Mouse (Mus musculus) hindbrain, embryonic 16.5 days (tissue): ENCODE data around the gene Oscp1. TPM values are rescaled to one million over a fixed set of nuclear protein-coding genes. Genes with fewer than 3 reads are reported as not detected.

Source experiments
- ATAC-seq: fragments of 200-750 bp; cut with Nextera tagmentation; 2 replicates; pipeline ENCODE4 v1.8.0; 2017; ENCODE audit warnings: moderate TSS enrichment, moderate library complexity
- H3K27ac ChIP-seq: fragments of 300-500 bp; sonication (generic); 2 replicates; pipeline ENCODE4 v1.5.1; 2014; ENCODE audit warnings: low read depth, mild to moderate bottlenecking, control low read depth, low read length, moderate library complexity
- H3K27me3 ChIP-seq: fragments of 300-500 bp; sonication (generic); replicated peaks from 2 replicates; pipeline ENCODE4 v1.6.1; 2014; ENCODE audit warnings: low read length; ENCODE audit not compliant: control insufficient read depth, insufficient read depth
- H3K36me3 ChIP-seq: fragments of 300-500 bp; sonication (generic); 2 replicates; pipeline ENCODE4 v1.6.1; 2014; ENCODE audit warnings: mild to moderate bottlenecking, low read length, moderate library complexity, mixed read lengths; ENCODE audit not compliant: control insufficient read depth, insufficient read depth
- H3K4me1 ChIP-seq: fragments of 300-500 bp; sonication (generic); 2 replicates; pipeline ENCODE4 v1.6.1; 2014; ENCODE audit warnings: low read depth, low read length; ENCODE audit not compliant: control insufficient read depth, insufficient read depth
- H3K4me2 ChIP-seq: fragments of 300-500 bp; sonication (generic); 2 replicates; pipeline ENCODE4 v1.6.1; 2014; ENCODE audit warnings: mild to moderate bottlenecking, low read length, control low read depth, moderate library complexity
- H3K4me3 ChIP-seq: fragments of 300-500 bp; sonication (generic); 2 replicates; pipeline ENCODE4 v1.5.1; 2014; ENCODE audit warnings: mild to moderate bottlenecking, low read length, control low read depth, moderate library complexity
- H3K9ac ChIP-seq: fragments of 300-500 bp; sonication (generic); 2 replicates; pipeline ENCODE4 v1.6.1; 2014; ENCODE audit warnings: low read depth, mild to moderate bottlenecking, control low read depth, low read length, moderate library complexity
- H3K9me3 ChIP-seq: fragments of 300-500 bp; sonication (generic); 2 replicates; pipeline ENCODE4 v1.6.1; 2014; ENCODE audit warnings: mild to moderate bottlenecking, low read length, moderate library complexity; ENCODE audit not compliant: control insufficient read depth
- WGBS: fragments of 180-500 bp; shearing (Covaris S2); extraction: QIAGEN DNeasy Blood & Tissue Kit; methylation state at CpG from one replicate; pipeline ENCODE4 v1.1.7; 2014; 5-methylcytosine and 5-hydroxymethylcytosine counted together
- polyA plus RNA-seq: library from polyadenylated mRNA; unstranded; fragments of >200 nt; fragmentation: Nextera tagmentation; extraction: Ambion mirVana; gene quantifications from 2 replicates; pipeline ENCODE4 v1.2.1, GENCODE M21; 2015

Oscp1 gene
- polyA plus RNA-seq, 1 experiment from 2014 or later: 42.9 TPM

- Histone ChIP-seq H3K27me3 (no peaks in the 10 kb centered on the region), H3K36me3 (peaks cover 7% of the 10 kb centered on the region; the same call in 1 of the 2 replicates), H3K27ac (peak within 1 kb of the TSS; percentile 86), H3K9me3 (no peaks in the 10 kb centered on the region), H3K4me2 (peak within 1 kb of the TSS; percentile 77), H3K4me1 (peaks cover 10% of the 10 kb centered on the region), H3K9ac (peak within 1 kb of the TSS; percentile 88), H3K4me3 (peak within 1 kb of the TSS; percentile 86)
- under 1% methylated on average over 51 of the region's 56 CpGs for WGBS
- peak; percentile 96 for ATAC-seq
Observed at GRCm38 (mm10) chr4:126046851-126047585, 11.3 kb upstream of the Oscp1 start, which contains the start of gene Mrps15. Gene Mrps15 (plus strand): TSS chr4:126046925.

GRCm38 (mm10) chr4:126051617-126052016 is 6.7 kb upstream of the Oscp1 start:
- H3K9ac ChIP-seq: no peak overlapping the region
- WGBS: 86% methylated on average over 7 of the region's 7 CpGs
- no peaks in the 10 kb centered on the region for H3K27me3 ChIP-seq
- no peak overlapping the region for H3K4me3 ChIP-seq
- no peaks in the 10 kb centered on the region for H3K9me3 ChIP-seq
- peaks cover 10% of the 10 kb centered on the region for H3K4me1 ChIP-seq
- H3K27ac ChIP-seq: no peak overlapping the region
- H3K36me3 ChIP-seq: peaks cover 28% of the 10 kb centered on the region
- H3K4me2 ChIP-seq: no peak overlapping the region
- no peak for ATAC-seq

GRCm38 (mm10) chr4:126057207-126058133 is 895 bp upstream of the Oscp1 start:
- ATAC-seq: 0 out of 2 replicates have a peak, but pooled peaks have one; percentile 1
- Histone ChIP-seq H3K4me3 (peak overlapping the region; percentile 68), H3K9ac (peak overlapping the region; percentile 67), H3K4me2 (peak overlapping the region; percentile 93), H3K27ac (no peak overlapping the region; the same call in 1 of the 2 replicates), H3K27me3 (no peaks in the 10 kb centered on the region), H3K36me3 (peaks cover 20% of the 10 kb centered on the region; the same call in 1 of the 2 replicates), H3K9me3 (no peaks in the 10 kb centered on the region), H3K4me1 (peaks cover 14% of the 10 kb centered on the region)
- 17% methylated on average over 19 of the region's 19 CpGs for WGBS

GRCm38 (mm10) chr4:126058997-126059362 is 615 bp downstream of the Oscp1 start:
- H3K4me1 ChIP-seq: peaks cover 14% of the 10 kb centered on the region
- H3K27ac ChIP-seq: peak overlapping the region; percentile 69

GRCm38 (mm10) chr4:126062856-126063255 is 4.5 kb downstream of the Oscp1 start:
- no peak overlapping the region for H3K27ac ChIP-seq
- no peak overlapping the region for H3K4me3 ChIP-seq
- no peaks in the 10 kb centered on the region for H3K36me3 ChIP-seq
- H3K9ac ChIP-seq: no peak overlapping the region
- H3K4me1 ChIP-seq: peaks cover 10% of the 10 kb centered on the region
- H3K9me3 ChIP-seq: no peaks in the 10 kb centered on the region
- ATAC-seq: no peak
- no peaks in the 10 kb centered on the region for H3K27me3 ChIP-seq
- H3K4me2 ChIP-seq: no peak overlapping the region
- 48% methylated on average over 1 of the region's 1 CpGs for WGBS

More at GRCm38 (mm10) chr4:126058997-126059362, 615 bp downstream of the Oscp1 start:
- H3K4me3 ChIP-seq: peak overlapping the region; percentile 68
- H3K36me3 ChIP-seq: peaks cover 15% of the 10 kb centered on the region; the same call in 1 of the 2 replicates
- peak overlapping the region; percentile 73 for H3K4me2 ChIP-seq
- ATAC-seq: no peak
- peak overlapping the region; percentile 79 for H3K9ac ChIP-seq
- no peaks in the 10 kb centered on the region for H3K9me3 ChIP-seq
- 35% methylated on average over 9 of the region's 9 CpGs for WGBS
- H3K27me3 ChIP-seq: no peaks in the 10 kb centered on the region

- Histone ChIP-seq H3K9ac (no peak overlapping the region), H3K27ac (no peak overlapping the region), H3K9me3 (no peaks in the 10 kb centered on the region), H3K4me2 (no peak overlapping the region), H3K4me1 (no peaks in the 10 kb centered on the region), H3K27me3 (no peaks in the 10 kb centered on the region), H3K36me3 (no peaks in the 10 kb centered on the region), H3K4me3 (no peak overlapping the region)
- WGBS: 96% methylated on average over 7 of the region's 7 CpGs
- ATAC-seq: no peak
Observed at GRCm38 (mm10) chr4:126065241-126065640, 6.9 kb downstream of the Oscp1 start.

- Histone ChIP-seq H3K4me2 (no peak overlapping the region), H3K9me3 (no peaks in the 10 kb centered on the region), H3K36me3 (no peaks in the 10 kb centered on the region), H3K9ac (no peak overlapping the region), H3K27ac (no peak overlapping the region), H3K4me1 (no peaks in the 10 kb centered on the region), H3K4me3 (no peak overlapping the region), H3K27me3 (no peaks in the 10 kb centered on the region)
- ATAC-seq: no peak
- 71% methylated on average over 15 of the region's 15 CpGs for WGBS
Observed at GRCm38 (mm10) chr4:126067401-126068077, 9.2 kb downstream of the Oscp1 start.

- 84% methylated on average over 6 of the region's 6 CpGs for WGBS
- no peak overlapping the region for H3K4me3 ChIP-seq
- H3K4me2 ChIP-seq: no peak overlapping the region
Observed at GRCm38 (mm10) chr4:126068842-126069241, 10.5 kb downstream of the Oscp1 start.

More at GRCm38 (mm10) chr4:126068842-126069241, 10.5 kb downstream of the Oscp1 start:
- ATAC-seq: no peak
- Histone ChIP-seq H3K9me3 (no peaks in the 10 kb centered on the region), H3K27ac (no peak overlapping the region), H3K27me3 (no peaks in the 10 kb centered on the region), H3K36me3 (peaks cover 2% of the 10 kb centered on the region; the same call in 1 of the 2 replicates), H3K4me1 (no peaks in the 10 kb centered on the region), H3K9ac (no peak overlapping the region)
